Mouse (Mus musculus): ENCODE measurements around the gene Tyms.
"Not testable (repeated sequence)": the region's sequence is repeated elsewhere in the genome, so short reads cannot be mapped to it uniquely, and the experiment has no call there.

Gene Tyms

GRCm38 (mm10) chr5:30103340-30103739, 29.9 kb upstream of the Tyms start:
- DNase-seq (ENCODE audit: low spot score in 2 of 2) = no peak

GRCm38 (mm10) chr5:30098260-30098659, 24.8 kb upstream of the Tyms start:
- no peak for DNase-seq (ENCODE audit: low spot score in 2 of 2)

GRCm38 (mm10) chr5:30095731-30096130, 22.3 kb upstream of the Tyms start:
- no peak for DNase-seq (ENCODE audit: low spot score in 2 of 2)

- DNase-seq (ENCODE audit: low spot score in 2 of 2) = no peak
Observed at GRCm38 (mm10) chr5:30094399-30094798, 21.0 kb upstream of the Tyms start.

- DNase-seq (ENCODE audit: low spot score in 2 of 2) = no peak
Observed at GRCm38 (mm10) chr5:30092701-30093100, 19.3 kb upstream of the Tyms start.

GRCm38 (mm10) chr5:30072377-30072776, 1.0 kb downstream of the Tyms start:
- no peak for DNase-seq (ENCODE audit: low spot score in 2 of 2)

- no peak for DNase-seq (ENCODE audit: low spot score in 2 of 2)
Observed at GRCm38 (mm10) chr5:30071677-30072076, 1.7 kb downstream of the Tyms start.

GRCm38 (mm10) chr5:30067726-30068125, 5.7 kb downstream of the Tyms start:
- no peak for DNase-seq (ENCODE audit: low spot score in 2 of 2)

- not testable (repeated sequence) for DNase-seq (ENCODE audit: low spot score in 2 of 2)
Observed at GRCm38 (mm10) chr5:30059607-30060006, 13.8 kb downstream of the Tyms start.

GRCm38 (mm10) chr5:30058216-30058731, 15.1 kb downstream of the Tyms start:
- no peak for DNase-seq (ENCODE audit: low spot score in 2 of 2)

GRCm38 (mm10) chr5:30039841-30040240, 33.6 kb downstream of the Tyms start:
- DNase-seq (ENCODE audit: low spot score in 2 of 2) = not testable (repeated sequence)

GRCm38 (mm10) chr5:30039324-30039723, 34.1 kb downstream of the Tyms start:
- not testable (repeated sequence) for DNase-seq (ENCODE audit: low spot score in 2 of 2)

- not testable (repeated sequence) for DNase-seq (ENCODE audit: low spot score in 2 of 2)
Observed at GRCm38 (mm10) chr5:30037111-30037510, 36.3 kb downstream of the Tyms start.

- not testable (repeated sequence) for DNase-seq (ENCODE audit: low spot score in 2 of 2)
Observed at GRCm38 (mm10) chr5:30035862-30036261, 37.6 kb downstream of the Tyms start.

- DNase-seq (ENCODE audit: low spot score in 2 of 2) = no peak
Observed at GRCm38 (mm10) chr5:30014580-30014979, 58.8 kb downstream of the Tyms start.

GRCm38 (mm10) chr5:30012726-30013503, 60.5 kb downstream of the Tyms start, which contains the start of gene Il6:
Gene Il6 (plus strand): TSS chr5:30013114.
- peak; percentile 80 to 91 for DNase-seq (ENCODE audit: low spot score in 2 of 2)
